Mouse (Mus musculus) ES-Bruce4 (cell line): ENCODE measurements around the gene Jun. TPM values are rescaled to one million over a fixed set of nuclear protein-coding genes. Genes with fewer than 3 reads are reported as not detected.

Experiments
- H3K27ac ChIP-seq: 2 replicates; pipeline ENCODE4 v1.5.1; 2012; ENCODE audit warnings: low read length, inconsistent platforms; ENCODE audit not compliant: insufficient read depth
- H3K27me3 ChIP-seq: 2 replicates; pipeline ENCODE4 v1.6.1; 2012; ENCODE audit warnings: mild to moderate bottlenecking, low read length, inconsistent platforms; ENCODE audit not compliant: control insufficient read depth, poor library complexity, insufficient read depth, severe bottlenecking
- H3K36me3 ChIP-seq: 2 replicates; pipeline ENCODE4 v1.6.1; 2012; ENCODE audit warnings: inconsistent platforms, mild to moderate bottlenecking, low read length, moderate library complexity; ENCODE audit not compliant: control insufficient read depth, poor library complexity, insufficient read depth, severe bottlenecking
- H3K4me1 ChIP-seq: one replicate; pipeline ENCODE4 v1.8.1; 2011; ENCODE audit warnings: low read length; ENCODE audit not compliant: control insufficient read depth, insufficient read depth
- H3K4me3 ChIP-seq: 2 replicates; pipeline ENCODE4 v1.5.1; 2011; ENCODE audit warnings: low read depth, mild to moderate bottlenecking, low read length
- H3K9ac ChIP-seq: 2 replicates; pipeline ENCODE4 v1.6.1; 2012; ENCODE audit warnings: low read depth, mild to moderate bottlenecking, inconsistent platforms; ENCODE audit not compliant: poor library complexity, severe bottlenecking
- H3K9me3 ChIP-seq: replicated peaks from 2 replicates; pipeline ENCODE4 v1.6.1; 2012; ENCODE audit warnings: mild to moderate bottlenecking, low read length, inconsistent platforms; ENCODE audit not compliant: control insufficient read depth, poor library complexity, insufficient read depth, severe bottlenecking
- CTCF ChIP-seq: IDR thresholded peaks from one replicate; pipeline ENCODE4 v1.8.1; 2011; ENCODE audit warnings: low read depth, low read length
- EP300 ChIP-seq: IDR thresholded peaks from 2 replicates; pipeline ENCODE4 v1.6.1; 2011; ENCODE audit warnings: low read depth, low read length; ENCODE audit not compliant: insufficient read depth
- POLR2A ChIP-seq: IDR thresholded peaks from one replicate; pipeline ENCODE4 v1.8.1; 2011; ENCODE audit warnings: low read length; ENCODE audit not compliant: insufficient read depth
- polyA plus RNA-seq: library from polyadenylated mRNA; stranded (reverse); fragments of >200 nt; gene quantifications from 2 replicates; pipeline ENCODE4 v1.2.4, GENCODE M21; 2011; ENCODE audit warnings: low read depth; ENCODE audit not compliant: missing spikeins, insufficient read depth, insufficient read length

Jun gene
- polyA plus RNA-seq, 1 experiment: 16.7 TPM

- no peak overlapping the region for H3K9ac ChIP-seq
- H3K9me3 ChIP-seq: no peaks in the 10 kb centered on the region
- no peak overlapping the region for H3K27ac ChIP-seq
- H3K27me3 ChIP-seq: no peaks in the 10 kb centered on the region; the same call in 1 of the 2 replicates
- no peaks in the 10 kb centered on the region for H3K4me1 ChIP-seq
- no peak overlapping the region for H3K4me3 ChIP-seq
- no peaks in the 10 kb centered on the region for H3K36me3 ChIP-seq
- no peak for TF ChIP-seq CTCF
- TF ChIP-seq EP300: no peak
- no peak for TF ChIP-seq POLR2A
Observed at GRCm38 (mm10) chr4:95018221-95018620, 33.8 kb downstream of the Jun start.

GRCm38 (mm10) chr4:95012706-95013105 is 39.3 kb downstream of the Jun start:
- no peaks in the 10 kb centered on the region for H3K4me1 ChIP-seq
- H3K4me3 ChIP-seq: no peak overlapping the region
- TF ChIP-seq EP300 (no peak), CTCF (no peak)
- H3K27me3 ChIP-seq: no peaks in the 10 kb centered on the region
- 0 out of 2 replicates have a peak, but pooled peaks cover 4% of the 10 kb centered on the region for H3K9me3 ChIP-seq
- no peaks in the 10 kb centered on the region for H3K36me3 ChIP-seq
- no peak overlapping the region for H3K9ac ChIP-seq
- H3K27ac ChIP-seq: no peak overlapping the region

- Histone ChIP-seq H3K9ac (no peak overlapping the region), H3K36me3 (no peaks in the 10 kb centered on the region), H3K27ac (no peak overlapping the region), H3K9me3 (0 out of 2 replicates have a peak, but pooled peaks cover 4% of the 10 kb centered on the region), H3K4me3 (no peak overlapping the region), H3K4me1 (no peaks in the 10 kb centered on the region), H3K27me3 (no peaks in the 10 kb centered on the region)
- TF ChIP-seq POLR2A: no peak
- no peak for TF ChIP-seq EP300
- TF ChIP-seq CTCF: no peak
Observed at GRCm38 (mm10) chr4:95012256-95012655, 39.8 kb downstream of the Jun start.

DNA sequence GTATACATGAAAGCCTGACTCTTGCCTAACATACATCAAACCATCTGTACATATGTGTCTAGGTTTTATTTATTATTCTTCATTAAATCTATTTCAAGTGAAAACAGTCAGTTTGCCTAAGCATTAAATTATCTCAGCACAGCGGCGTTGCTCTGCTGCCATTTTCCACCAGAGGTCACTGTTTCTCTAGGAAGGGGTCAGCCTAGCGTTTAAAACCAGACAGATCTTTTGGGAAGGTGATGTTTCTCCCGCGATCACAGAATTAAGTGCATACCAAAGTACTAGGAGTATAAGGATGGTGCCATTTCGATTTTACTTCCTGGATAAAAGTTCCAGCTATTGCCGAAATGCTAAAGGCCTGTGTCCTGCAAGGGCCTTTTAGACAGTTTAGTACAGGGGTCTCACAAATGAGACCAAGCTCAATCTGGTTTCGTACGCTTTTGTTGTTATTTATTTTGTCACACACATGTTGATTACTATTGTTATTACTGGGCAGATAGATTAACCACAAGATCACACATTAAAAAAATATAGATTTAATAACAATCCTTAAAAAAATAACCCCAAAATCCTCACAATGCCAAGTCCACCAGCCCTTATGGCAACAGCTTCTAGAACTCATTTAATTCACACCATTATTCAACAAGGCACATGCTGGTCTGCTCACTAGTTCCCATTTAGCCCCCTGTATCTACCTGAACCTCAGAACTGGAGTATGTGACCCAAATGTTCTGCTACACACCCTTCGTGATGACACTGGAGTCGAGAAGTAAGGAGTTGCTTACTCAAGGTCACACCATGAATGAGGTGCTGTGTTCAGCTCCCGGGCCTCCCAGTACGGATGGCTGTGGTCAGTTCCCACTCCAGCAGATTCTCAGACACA is 43.6 kb downstream of the Jun start:
- Histone ChIP-seq H3K9me3 (0 out of 2 replicates have a peak, but pooled peaks cover 4% of the 10 kb centered on the region), H3K27me3 (no peaks in the 10 kb centered on the region), H3K36me3 (no peaks in the 10 kb centered on the region), H3K4me1 (no peaks in the 10 kb centered on the region), H3K27ac (no peak overlapping the region), H3K9ac (no peak overlapping the region), H3K4me3 (no peak overlapping the region)
- peak; percentile 67 for TF ChIP-seq CTCF
- no peak for TF ChIP-seq EP300
- no peak for TF ChIP-seq POLR2A

DNA sequence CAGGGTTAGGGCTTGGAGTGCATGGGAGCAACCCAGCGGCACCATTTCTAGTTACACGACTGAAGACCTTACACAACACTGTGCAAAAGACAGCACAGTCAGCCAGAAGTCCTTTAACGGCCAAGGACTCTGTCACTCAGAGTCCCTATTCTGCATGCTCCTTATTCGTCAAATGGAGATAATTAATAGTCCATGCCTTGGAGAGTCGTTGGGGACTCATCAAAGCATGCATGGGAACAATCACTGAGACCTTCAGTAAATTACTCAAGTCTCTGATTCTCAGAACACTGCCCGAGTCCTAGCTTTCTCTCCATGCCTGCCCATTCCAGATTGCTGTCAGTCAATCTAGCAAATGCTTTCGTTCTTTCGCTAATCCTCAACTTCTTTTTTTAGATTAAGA is 44.3 kb downstream of the Jun start:
- no peak for TF ChIP-seq POLR2A
- no peak for TF ChIP-seq EP300
- TF ChIP-seq CTCF: no peak
- no peak overlapping the region for H3K9ac ChIP-seq
- H3K36me3 ChIP-seq: no peaks in the 10 kb centered on the region

DNA sequence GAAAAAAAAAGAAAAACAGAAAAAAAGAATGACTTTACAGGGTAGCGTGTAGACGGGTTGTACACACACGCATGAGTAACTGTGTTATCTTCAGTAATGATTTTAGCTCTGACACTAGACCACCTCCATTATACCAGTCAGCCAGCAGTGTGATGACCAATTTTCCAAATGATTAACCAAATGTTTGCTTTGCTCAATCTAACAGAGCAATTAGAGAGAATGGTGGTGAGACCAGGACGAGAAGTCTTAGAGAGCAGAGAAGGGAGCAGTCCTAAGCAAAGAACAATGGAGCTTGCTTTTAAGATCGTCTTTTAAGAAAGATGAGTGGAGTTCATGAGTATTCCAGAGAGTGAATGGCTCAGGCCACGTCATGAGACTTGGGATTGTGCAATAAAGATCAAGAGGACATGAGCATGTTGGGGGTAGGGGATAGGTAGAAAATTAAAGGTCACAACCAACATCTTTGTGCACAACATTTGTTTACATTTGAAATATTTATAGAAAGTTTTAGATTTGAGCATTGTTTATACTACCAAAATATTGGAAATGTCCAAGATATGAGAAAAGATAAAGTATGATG is 46.7 kb downstream of the Jun start:
- Histone ChIP-seq H3K27ac (no peak overlapping the region), H3K9ac (no peak overlapping the region), H3K27me3 (no peaks in the 10 kb centered on the region), H3K4me3 (no peak overlapping the region), H3K4me1 (no peaks in the 10 kb centered on the region), H3K9me3 (no peaks in the 10 kb centered on the region), H3K36me3 (no peaks in the 10 kb centered on the region)
- TF ChIP-seq CTCF: no peak
- TF ChIP-seq POLR2A: no peak
- TF ChIP-seq EP300: no peak

More for the DNA sequence above, 44.3 kb downstream of the Jun start:
- Histone ChIP-seq H3K9me3 (0 out of 2 replicates have a peak, but pooled peaks cover 4% of the 10 kb centered on the region), H3K27ac (no peak overlapping the region), H3K27me3 (no peaks in the 10 kb centered on the region), H3K4me3 (no peak overlapping the region), H3K4me1 (no peaks in the 10 kb centered on the region)
